Mouse (Mus musculus) adrenal gland, postnatal 25 days (tissue): ENCODE results near the gene Nhej1. TPM values are rescaled to one million over a fixed set of nuclear protein-coding genes. Genes with fewer than 3 reads are reported as not detected.

Experiments
- DNase-seq: peaks from one replicate; pipeline ENCODE4 v3.0.0; 2021; ENCODE audit warnings: mixed read lengths
- long read RNA-seq: library from polyadenylated mRNA; stranded (forward); transcript quantifications from one replicate; pipeline ENCODE4 v2.0.0, GENCODE M21; 2021
- total RNA-seq: library from RNA; stranded (reverse); gene quantifications from 2 replicates; pipeline ENCODE4 v1.2.3, GENCODE M21; 2021

The Nhej1 gene
- total RNA-seq = 6.1 and 7.2 TPM in 2 replicates
- long read RNA-seq, partial matches to known transcripts = 1 of 1 reads
- long read RNA-seq, other reads (novel, unspliced or antisense) = 0 of 1 reads

GRCm38 (mm10) chr1:75124346-75125321 lies at the start of gene Nhej1:
Gene Nhej1 (minus strand): TSS chr1:75125200.
- peak; percentile 94 for DNase-seq

GRCm38 (mm10) chr1:75168472-75169464 lies 43.8 kb upstream of the Nhej1 start, which contains the start of gene Zfand2b:
Gene Zfand2b (plus strand): TSS chr1:75168646.
- peak; percentile 99 for DNase-seq

GRCm38 (mm10) chr1:75168093-75168471 lies 43.1 kb upstream of the Nhej1 start:
- DNase-seq = no peak

- no peak for DNase-seq
Measured at GRCm38 (mm10) chr1:75160256-75160617, 35.2 kb upstream of the Nhej1 start.

- no peak for DNase-seq
Measured at GRCm38 (mm10) chr1:75159540-75160255, 34.7 kb upstream of the Nhej1 start.

DNA sequence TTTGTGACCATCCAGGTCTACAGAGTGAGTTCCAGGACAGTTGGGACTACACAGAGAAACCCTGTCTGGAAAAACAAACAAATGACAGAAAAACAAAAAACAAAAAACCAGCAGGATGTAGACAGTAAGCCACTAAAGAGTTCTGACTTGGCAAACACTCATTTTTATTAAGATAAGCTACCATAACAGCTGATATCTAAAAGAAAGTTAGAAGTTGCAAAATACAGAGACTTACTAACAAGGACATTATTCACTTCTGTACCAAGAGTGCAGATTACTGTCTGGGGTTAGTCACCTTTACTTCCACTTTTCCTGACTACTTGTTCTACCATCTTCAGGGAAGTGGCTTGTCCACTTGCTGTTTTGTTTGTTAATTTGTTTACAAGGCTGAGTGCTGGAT lies 34.0 kb upstream of the Nhej1 start:
- DNase-seq = no peak

- DNase-seq = no peak
Measured at GRCm38 (mm10) chr1:75155837-75156236, 30.8 kb upstream of the Nhej1 start.

DNA sequence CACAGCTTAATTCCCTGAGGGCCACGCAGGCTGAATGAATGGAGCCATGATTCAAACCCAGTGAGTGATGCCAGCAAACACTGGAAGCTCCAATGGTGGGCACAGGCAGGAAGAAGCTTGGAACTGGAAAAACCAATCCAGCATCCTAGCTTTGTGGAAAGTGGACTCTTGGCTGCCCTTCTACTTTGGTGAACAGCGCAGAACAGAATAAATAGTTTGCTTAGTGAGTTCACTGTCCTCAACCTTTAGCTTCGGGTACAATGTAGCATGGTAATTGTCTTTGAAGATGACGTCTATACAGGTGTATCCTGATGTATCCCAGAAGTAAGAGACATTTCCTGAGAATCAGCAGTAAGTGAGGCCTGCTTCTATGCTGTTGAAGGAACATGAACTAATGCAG lies 23.7 kb upstream of the Nhej1 start:
- DNase-seq = no peak

- no peak for DNase-seq
Measured at GRCm38 (mm10) chr1:75147411-75148135, 22.6 kb upstream of the Nhej1 start.

GRCm38 (mm10) chr1:75145589-75145988 lies 20.6 kb upstream of the Nhej1 start:
- no peak for DNase-seq

DNA sequence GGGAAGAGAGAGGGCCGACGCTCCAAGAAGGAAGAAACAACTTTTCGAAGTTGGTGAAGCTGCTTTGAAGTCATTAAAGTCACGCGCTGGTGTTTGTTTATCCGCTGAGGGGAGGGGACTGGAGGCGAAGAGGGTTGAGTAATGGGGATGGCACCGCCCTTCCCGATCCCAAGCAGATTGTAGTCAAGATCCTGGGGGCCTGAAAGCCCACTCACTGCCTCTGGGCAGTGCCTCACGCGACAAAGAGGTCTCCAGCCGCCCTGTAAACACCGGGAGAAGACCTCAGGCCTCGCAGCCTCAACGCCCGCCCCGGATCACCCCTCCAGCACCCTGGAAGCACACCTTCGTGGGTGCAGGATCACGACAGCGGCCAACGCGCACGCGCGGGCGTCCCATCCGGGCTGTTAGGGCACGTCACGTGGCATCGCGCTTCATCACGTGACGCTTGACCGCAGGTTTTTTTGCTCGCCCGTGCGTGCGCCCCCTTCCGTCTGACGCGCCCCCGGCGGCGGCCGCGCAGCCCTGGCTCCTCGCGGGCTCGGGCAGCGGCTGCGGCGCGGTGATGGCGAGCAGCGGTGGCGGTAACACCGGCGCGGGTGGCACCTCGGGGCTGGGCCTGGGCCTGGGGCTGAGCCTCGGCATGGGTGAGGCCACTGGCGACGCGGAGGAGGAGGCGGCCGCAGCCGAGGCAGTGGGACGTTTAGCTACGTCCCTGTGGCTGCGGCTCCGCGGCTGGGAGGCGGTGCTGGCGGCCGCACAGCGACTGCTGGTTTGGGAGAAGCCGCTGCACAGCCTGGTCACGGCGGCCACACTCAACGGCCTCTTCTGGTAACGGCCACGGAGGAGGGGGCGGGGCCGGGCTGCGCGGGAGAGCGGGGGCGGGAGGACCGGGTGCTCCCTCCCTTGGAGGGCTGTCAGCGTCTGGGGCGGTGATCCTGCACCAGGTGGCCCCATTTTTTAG lies 17.6 kb upstream of the Nhej1 start, which contains the start of the genes Cnppd1 and Retreg2:
TSS of gene Cnppd1 (minus strand) at position 411 of the 961 bp plus-strand sequence.
TSS of gene Retreg2 (plus strand) at position 478 of the 961 bp plus-strand sequence.
- DNase-seq = peak; percentile 97

DNA sequence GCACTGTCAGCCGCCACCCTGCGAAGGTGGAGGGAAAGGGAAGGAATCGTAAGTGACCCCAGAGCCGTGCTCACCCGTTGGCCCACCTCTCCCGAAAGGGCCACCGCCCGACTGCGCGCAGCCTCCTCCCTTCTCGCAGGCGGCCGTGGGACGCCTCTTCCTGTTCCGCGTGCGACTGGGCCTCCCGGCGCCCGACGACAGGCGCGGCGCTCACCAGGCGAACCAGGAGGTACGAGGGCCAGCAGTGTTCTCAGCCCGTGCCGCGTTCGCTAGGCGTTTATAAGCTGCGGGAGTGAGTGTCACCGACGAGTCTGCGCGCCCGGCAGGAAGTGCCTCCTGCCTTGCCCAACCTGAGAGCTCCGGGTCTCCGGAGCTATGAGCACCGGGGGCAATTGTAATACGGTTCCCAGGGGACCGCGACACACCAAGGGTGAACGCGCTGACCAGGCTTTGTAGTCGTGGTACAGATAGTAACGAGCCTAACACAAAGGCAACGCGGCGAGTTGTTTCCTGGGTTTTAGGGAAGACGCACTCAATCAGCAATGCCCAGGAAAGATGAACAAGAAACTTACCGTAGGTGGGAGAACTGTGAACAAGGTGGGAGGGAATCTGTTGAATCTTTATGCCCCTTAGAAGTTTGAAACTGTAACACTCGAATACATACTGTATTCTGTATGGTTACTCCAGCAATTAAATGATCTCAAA lies 16.6 kb upstream of the Nhej1 start:
- peak; percentile 76 for DNase-seq

- DNase-seq = no peak
Measured at GRCm38 (mm10) chr1:75140601-75141190, 15.7 kb upstream of the Nhej1 start.

GRCm38 (mm10) chr1:75138448-75138847 lies 13.4 kb upstream of the Nhej1 start:
- DNase-seq = no peak

DNA sequence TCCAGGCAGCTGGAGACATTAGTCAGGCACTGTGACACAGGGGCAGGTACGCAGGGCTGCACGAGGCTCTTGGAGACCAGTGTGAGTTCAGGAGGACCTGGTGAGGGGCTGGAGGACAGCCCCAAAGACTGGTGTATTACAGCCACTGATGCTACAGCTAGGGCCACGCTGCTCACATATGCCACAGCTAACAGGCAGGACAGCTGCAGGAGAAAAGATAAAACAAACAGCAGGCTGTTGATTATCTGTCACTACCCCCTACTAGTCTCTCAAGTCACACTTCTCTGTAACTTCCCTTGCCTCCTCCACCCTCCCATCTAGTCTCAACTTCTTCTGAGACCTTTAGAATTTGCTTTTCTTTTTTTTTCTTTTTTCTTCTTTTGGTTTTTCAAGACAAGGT lies 11.7 kb upstream of the Nhej1 start:
- no peak for DNase-seq

GRCm38 (mm10) chr1:75136293-75136692 lies 11.3 kb upstream of the Nhej1 start:
- no peak for DNase-seq

- DNase-seq = no peak
Measured at GRCm38 (mm10) chr1:75133421-75134207, 8.6 kb upstream of the Nhej1 start, which contains the start of gene Slc23a3. Gene Slc23a3 (minus strand): TSS chr1:75133890.

DNA sequence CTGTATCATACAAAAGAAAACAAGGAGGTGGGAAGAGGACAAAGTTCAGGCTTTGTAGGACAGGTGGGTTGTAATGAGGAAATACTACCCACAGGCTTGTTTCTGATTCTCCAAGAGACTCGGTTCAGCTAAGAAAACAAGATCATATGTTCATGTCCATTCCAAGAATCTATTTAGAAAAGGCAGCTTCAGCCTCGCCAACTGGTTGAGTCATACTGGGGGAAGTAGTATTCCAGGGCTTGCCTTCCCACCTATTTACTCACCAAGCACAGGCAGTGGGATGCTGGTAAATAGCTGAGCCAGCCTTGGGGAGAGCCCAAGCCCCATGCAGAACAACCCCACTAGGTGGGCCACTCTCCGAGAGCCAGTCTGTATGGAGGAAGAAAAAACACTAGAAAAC lies 3.6 kb upstream of the Nhej1 start:
- DNase-seq = no peak
